8 mouse cellular contexts compared by ENCODE assay signal in the genomic region with DNA sequence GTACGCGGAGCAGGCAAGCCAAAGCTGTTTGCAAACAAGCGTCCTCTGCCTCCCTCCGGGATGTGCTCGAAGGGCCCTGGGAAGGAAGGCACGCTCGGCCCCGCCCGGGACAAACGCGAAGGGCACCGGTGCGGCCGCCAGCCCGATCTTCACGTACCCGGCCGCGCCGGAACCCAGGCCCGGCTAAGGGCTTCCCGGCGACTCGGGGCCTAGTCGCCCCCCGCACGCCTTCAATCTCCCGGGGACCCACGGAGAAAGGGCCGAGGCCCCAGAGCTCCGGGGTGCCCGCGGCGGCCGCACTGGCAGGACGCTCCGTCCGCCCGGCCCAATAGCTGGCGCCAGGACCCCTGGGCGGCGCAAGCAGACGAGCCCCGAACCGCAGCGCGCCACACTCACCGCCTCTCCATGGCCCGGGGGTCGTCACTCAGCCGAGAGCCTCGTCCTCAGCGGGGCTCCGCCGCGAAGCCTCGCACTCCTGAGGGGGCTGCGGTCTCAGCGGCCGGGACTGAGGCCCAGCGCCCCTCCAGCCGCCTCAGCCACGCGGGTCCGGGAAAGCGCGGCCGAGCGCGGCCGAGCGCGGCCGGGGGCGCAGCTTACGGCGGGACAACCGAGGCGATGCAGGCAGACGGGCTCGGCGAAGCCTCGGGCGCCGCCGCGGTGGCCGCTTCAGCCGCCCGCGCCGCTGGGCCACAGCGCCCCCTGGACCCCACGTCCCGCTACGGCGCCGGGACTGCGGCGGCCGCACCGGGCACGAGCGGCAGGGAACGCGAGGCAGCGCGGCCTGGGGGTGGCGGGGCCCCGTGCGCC. TPM values are rescaled to one million over a fixed set of nuclear protein-coding genes. Genes with fewer than 3 reads are reported as not detected.
A peak's percentile ranks its signal among the peaks of the same experiment; 100 is the strongest.
DNase-seq lines count a peak whose midpoint lies in the region; ATAC-seq lines count a peak whose summit lies in the region.

A gene (minus strand): TSS at position 742 of the 807 bp plus-strand sequence.

- WGBS in intestine, embryonic 15.5 days = under 1% methylated on average over 89 of the region's 111 CpGs
- under 1% methylated on average over 109 of the region's 111 CpGs for WGBS in midbrain, embryonic 10.5 days

- peak within 1 kb of the TSS; percentile 96 for H3K4me3 ChIP-seq in intestine, embryonic 15.5 days (replicated peaks)
- H3K4me3 ChIP-seq in midbrain, embryonic 10.5 days = peak within 1 kb of the TSS; percentile 95

- H3K9ac ChIP-seq in intestine, embryonic 15.5 days = peak within 1 kb of the TSS; percentile 94

- H3K4me1 ChIP-seq in intestine, embryonic 15.5 days (replicated peaks) = no peaks in the 10 kb centered on the region
- H3K4me1 ChIP-seq in midbrain, embryonic 10.5 days = peaks cover 38% of the 10 kb centered on the region

- peak; percentile 89 for DNase-seq in adrenal gland, adult 18-20 months (ENCODE audit: low spot score in 2 of 2)
- peak; percentile 82 for DNase-seq in embryo, embryonic 10 days (ENCODE audit: low spot score)
- DNase-seq in gastrocnemius, postnatal 36 days = peak; percentile 75 to 80
- peak; percentile 75 for DNase-seq in left cerebral cortex, postnatal 4 days
- peak; percentile 81 for DNase-seq in midbrain, embryonic 10.5 days (ENCODE audit: low spot score)
- DNase-seq in right cerebral cortex, postnatal 36 days (ENCODE audit: low spot score in 2 of 2) = peak; percentile 45 to 49
- DNase-seq in urinary bladder, postnatal 4 days (ENCODE audit: low spot score in 2 of 2) = peak; percentile 73 to 77

- intact Hi-C loops in gastrocnemius, postnatal 36 days (cut with DNase I) = loop anchor here (5.0 kb wide), 1 partner anchor 83 kb away; no protein-coding TSS in a partner anchor
- intact Hi-C loops in left cerebral cortex, postnatal 4 days (cut with DNase I) = no loop called here

- peak; percentile 96 for ATAC-seq in intestine, embryonic 15.5 days

- H3K9me3 ChIP-seq in intestine, embryonic 15.5 days = no peaks in the 10 kb centered on the region
- H3K9me3 ChIP-seq in midbrain, embryonic 10.5 days (replicated peaks) = no peaks in the 10 kb centered on the region

- H3K36me3 ChIP-seq in intestine, embryonic 15.5 days = no peaks in the 10 kb centered on the region
- no peaks in the 10 kb centered on the region for H3K36me3 ChIP-seq in midbrain, embryonic 10.5 days

- no peaks in the 10 kb centered on the region for H3K27me3 ChIP-seq in intestine, embryonic 15.5 days (replicated peaks)
- H3K27me3 ChIP-seq in midbrain, embryonic 10.5 days (ENCODE audit: low read depth, poor library complexity, severe bottlenecking) = peaks cover 16% of the 10 kb centered on the region

- peak within 1 kb of the TSS; percentile 75 for H3K4me2 ChIP-seq in intestine, embryonic 15.5 days (replicated peaks)

- H3K27ac ChIP-seq in intestine, embryonic 15.5 days = peak within 1 kb of the TSS; percentile 97
- H3K27ac ChIP-seq in midbrain, embryonic 10.5 days (replicated peaks) = peak within 1 kb of the TSS; percentile 99

RNA-seq across cellular contexts. Expression of the gene that starts here (rescaled TPM):
- 10 to 100 TPM; 22.3 to 26.9 TPM for total RNA-seq in adrenal gland, adult 18-20 months (2021)
- total RNA-seq in gastrocnemius, postnatal 36 days (2021) = 10 to 100 TPM; 45.5 to 51.0 TPM
- polyA plus RNA-seq in intestine, embryonic 15.5 days (2015; fragmentation: Nextera tagmentation; extraction: Ambion mirVana) = 4.4 and 5.2 TPM in 2 replicates
- 10 to 100 TPM; 49.6 to 53.0 TPM for total RNA-seq in left cerebral cortex, postnatal 4 days (2021)
- 3.9 and 4.5 TPM in 2 replicates for polyA plus RNA-seq in midbrain, embryonic 10.5 days (2016; fragmentation: Nextera tagmentation; extraction: Ambion mirVana)

Comparison
In these comparisons a context has a peak if more than half of its experiments do, and no peak if none do; other contexts are left out.
1. Peak in every context shown above with its lines: DNase-seq, ATAC-seq, H3K4me3 ChIP-seq and H3K27ac ChIP-seq.